In genomic region chr5:151346626-151347025, GRCm38 (mm10) we compare ENCODE assay signal across 11 mouse cellular contexts.
DNase-seq lines count a peak whose midpoint lies in the region; ATAC-seq and TF ChIP-seq lines count a peak whose summit lies in the region.
"Had no signal": no experiment of that assay in that cellular context is flagged by ENCODE, and none has a peak within 500 bp of the region (broad histone marks: within the 10 kb centered on the region; RNA-seq: fewer than 3 reads in every experiment).

No protein-coding gene starts in this region.

- WGBS in forebrain, postnatal 0 days: 93% methylated on average over 8 of the region's 8 CpGs

- no peak overlapping the region for H3K4me3 ChIP-seq in forebrain, postnatal 0 days (ENCODE audit: low read depth, low read length)
- H3K4me3 ChIP-seq: midbrain, embryonic 12.5 days; stomach, embryonic 15.5 days had no signal

- H3K9ac ChIP-seq in forebrain, postnatal 0 days: no peak overlapping the region
- H3K9ac ChIP-seq: midbrain, embryonic 12.5 days; stomach, embryonic 15.5 days had no signal

- DNase-seq in gastrocnemius, postnatal 10 days: peak; percentile 43
- no peak for DNase-seq in gastrocnemius, adult 18-20 months (ENCODE audit: low spot score)
- DNase-seq in 3T3-L1 (ENCODE audit: low read depth, low spot score): peak; percentile 59
- peak; percentile 88 for DNase-seq in adrenal gland, postnatal 25 days
- DNase-seq in lung, adult 18-20 months: peak; percentile 64 to 71
- no peak for DNase-seq in thymus, postnatal 10 days (ENCODE audit: low spot score in 2 of 2)
- no peak for DNase-seq in spleen, postnatal 10 days (ENCODE audit: low spot score in 2 of 2)
- no peak for DNase-seq in forebrain, postnatal 0 days

- H3K27ac ChIP-seq in forebrain, postnatal 0 days (ENCODE audit: low read depth, low read length): no peak overlapping the region
- H3K27ac ChIP-seq: midbrain, embryonic 12.5 days; stomach, embryonic 15.5 days had no signal

- H3K4me1 ChIP-seq in forebrain, postnatal 0 days (ENCODE audit: insufficient read depth): no peaks in the 10 kb centered on the region
- H3K4me1 ChIP-seq: midbrain, embryonic 12.5 days; stomach, embryonic 15.5 days had no signal

- TF ChIP-seq CTCF in forebrain, postnatal 0 days (IDR thresholded peaks at IDR 0.05; ENCODE audit: low read depth): no peak

- H3K27me3 ChIP-seq in forebrain, postnatal 0 days (ENCODE audit: insufficient read depth, low read length): no peaks in the 10 kb centered on the region
- H3K27me3 ChIP-seq: CH12.LX; midbrain, embryonic 12.5 days; stomach, embryonic 15.5 days had no signal

- no peak overlapping the region for H3K4me2 ChIP-seq in forebrain, postnatal 0 days (ENCODE audit: low read depth)
- H3K4me2 ChIP-seq: midbrain, embryonic 12.5 days; stomach, embryonic 15.5 days had no signal

- H3K36me3 ChIP-seq in forebrain, postnatal 0 days (ENCODE audit: insufficient read depth): no peaks in the 10 kb centered on the region
- H3K36me3 ChIP-seq: midbrain, embryonic 12.5 days; stomach, embryonic 15.5 days had no signal

- no peaks in the 10 kb centered on the region for H3K9me3 ChIP-seq in forebrain, postnatal 0 days (ENCODE audit: low read length)
- H3K9me3 ChIP-seq: midbrain, embryonic 12.5 days; stomach, embryonic 15.5 days had no signal

- no peak for ATAC-seq in forebrain, postnatal 0 days

Comparison
In these comparisons a context has a peak if more than half of its experiments do, and no peak if none do; other contexts are left out.
1. DNase-seq: peak in gastrocnemius, postnatal 10 days (single experiment), 3T3-L1 (single experiment), adrenal gland, postnatal 25 days (single experiment) and lung, adult 18-20 months (2 of 2); none in gastrocnemius, adult 18-20 months (single experiment), thymus, postnatal 10 days (0 of 2), spleen, postnatal 10 days (0 of 2) and forebrain, postnatal 0 days (single experiment).